Mouse (Mus musculus): ENCODE data around the gene Tbc1d12.

DNA sequence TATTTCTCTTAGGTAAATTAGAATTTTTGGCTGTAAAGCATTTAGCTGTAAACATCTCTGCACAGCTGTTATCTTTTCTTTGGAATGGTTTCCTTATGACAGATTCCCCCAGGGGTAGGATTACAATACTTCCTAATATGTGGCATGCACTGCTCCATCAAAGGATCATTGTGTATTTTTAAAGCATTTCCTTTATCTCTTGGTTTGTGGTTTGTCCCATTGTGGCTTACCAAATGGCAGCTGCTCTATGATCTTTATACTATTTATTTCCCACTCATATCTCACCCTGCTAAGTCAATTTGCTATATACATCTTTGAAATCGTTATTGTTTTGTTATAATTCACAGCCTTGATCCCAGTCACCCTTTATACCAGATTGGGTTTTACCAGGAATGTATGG is 3.2 kb upstream of the Tbc1d12 start:
- TF ChIP-seq CTCF (IDR thresholded peaks at IDR 0.05; ENCODE audit: low read depth) (no peak), EP300 (IDR thresholded peaks at IDR 0.05; ENCODE audit: low read depth) (no peak)
